Mouse (Mus musculus) embryonic facial prominence, embryonic 10.5 days (tissue): ENCODE results near the gene Rps10. TPM values are rescaled to one million over a fixed set of nuclear protein-coding genes. Genes with fewer than 3 reads are reported as not detected.

Experiments used
- DNase-seq: peaks from one replicate; pipeline ENCODE4 v3.0.0-alpha.2; 2017; ENCODE audit warnings: low spot score
- H3K27ac ChIP-seq: fragments of 300-500 bp; sonication (generic); replicated peaks from 2 replicates; pipeline ENCODE4 v1.5.1; 2016; ENCODE audit warnings: mild to moderate bottlenecking
- H3K27me3 ChIP-seq: fragments of 300-500 bp; sonication (generic); replicated peaks from 2 replicates; pipeline ENCODE4 v1.6.1; 2016; ENCODE audit warnings: low read depth, mild to moderate bottlenecking; ENCODE audit not compliant: poor library complexity, severe bottlenecking
- H3K36me3 ChIP-seq: fragments of 300-500 bp; sonication (generic); replicated peaks from 2 replicates; pipeline ENCODE4 v1.6.1; 2016; ENCODE audit warnings: mild to moderate bottlenecking, moderate library complexity
- H3K4me1 ChIP-seq: fragments of 300-500 bp; sonication (generic); 2 replicates; pipeline ENCODE4 v1.6.1; 2016
- H3K4me3 ChIP-seq: fragments of 300-500 bp; sonication (generic); 2 replicates; pipeline ENCODE4 v1.5.1; 2016; ENCODE audit warnings: mild to moderate bottlenecking, moderate library complexity
- H3K9me3 ChIP-seq: fragments of 300-500 bp; sonication (generic); 2 replicates; pipeline ENCODE4 v1.6.1; 2016; ENCODE audit warnings: mild to moderate bottlenecking
- WGBS: fragments of 180-500 bp; shearing (Covaris S2); methylation state at CpG from one replicate; pipeline ENCODE4 v1.1.7; 2016; 5-methylcytosine and 5-hydroxymethylcytosine counted together
- polyA plus RNA-seq: library from polyadenylated mRNA; unstranded; fragments of >200 nt; fragmentation: Nextera tagmentation; extraction: Ambion mirVana; gene quantifications from 2 replicates; pipeline ENCODE4 v1.2.1, GENCODE M21; 2016

The Rps10 gene
- polyA plus RNA-seq, 1 experiment from 2014 or later = 906 TPM

DNA sequence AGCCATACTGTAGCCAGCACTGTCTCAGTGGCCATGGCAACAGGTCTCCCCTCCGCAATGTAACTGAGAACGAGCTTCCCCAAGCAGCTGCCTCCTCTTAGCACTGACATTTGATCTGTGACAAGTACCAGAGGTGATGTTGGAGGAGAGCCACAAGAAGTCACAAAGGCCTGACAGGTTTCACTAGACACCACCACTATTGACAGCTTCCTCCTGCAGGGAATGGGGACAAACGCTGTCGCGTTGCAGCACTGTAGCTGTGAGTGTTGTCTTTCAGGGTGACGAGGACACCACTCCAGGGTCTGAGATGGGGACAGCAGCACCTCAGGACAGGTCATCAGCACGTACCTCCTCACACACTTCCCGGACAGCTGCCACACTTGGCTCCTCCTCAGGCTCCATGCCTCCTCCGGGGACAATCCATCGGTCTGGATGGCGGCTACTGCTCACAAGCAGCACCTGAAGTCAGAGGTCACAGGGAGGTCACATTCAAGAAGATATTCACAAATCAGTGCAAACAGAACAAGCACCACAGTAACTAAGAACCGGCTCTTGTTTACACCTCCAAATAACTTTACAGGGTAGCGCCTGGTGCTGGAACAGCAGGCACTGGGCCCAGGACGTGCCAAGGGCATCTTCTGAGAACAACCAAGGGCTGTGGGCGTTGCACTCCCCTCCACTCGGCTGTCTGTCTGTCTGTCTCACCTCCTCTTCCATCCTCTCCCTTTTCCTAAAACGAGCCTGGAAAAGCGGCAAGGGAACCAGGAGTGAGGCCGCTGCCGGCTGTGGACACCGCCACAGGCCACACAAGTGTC is 39.9 kb downstream of the Rps10 start:
- H3K4me1 ChIP-seq = peaks cover 35% of the 10 kb centered on the region
- no peak overlapping the region for H3K27ac ChIP-seq
- 82% methylated on average over 21 of the region's 21 CpGs for WGBS
- no peak for DNase-seq
- no peaks in the 10 kb centered on the region for H3K27me3 ChIP-seq
- H3K36me3 ChIP-seq = peaks cover 57% of the 10 kb centered on the region
- no peaks in the 10 kb centered on the region for H3K9me3 ChIP-seq
- no peak overlapping the region for H3K4me3 ChIP-seq

DNA sequence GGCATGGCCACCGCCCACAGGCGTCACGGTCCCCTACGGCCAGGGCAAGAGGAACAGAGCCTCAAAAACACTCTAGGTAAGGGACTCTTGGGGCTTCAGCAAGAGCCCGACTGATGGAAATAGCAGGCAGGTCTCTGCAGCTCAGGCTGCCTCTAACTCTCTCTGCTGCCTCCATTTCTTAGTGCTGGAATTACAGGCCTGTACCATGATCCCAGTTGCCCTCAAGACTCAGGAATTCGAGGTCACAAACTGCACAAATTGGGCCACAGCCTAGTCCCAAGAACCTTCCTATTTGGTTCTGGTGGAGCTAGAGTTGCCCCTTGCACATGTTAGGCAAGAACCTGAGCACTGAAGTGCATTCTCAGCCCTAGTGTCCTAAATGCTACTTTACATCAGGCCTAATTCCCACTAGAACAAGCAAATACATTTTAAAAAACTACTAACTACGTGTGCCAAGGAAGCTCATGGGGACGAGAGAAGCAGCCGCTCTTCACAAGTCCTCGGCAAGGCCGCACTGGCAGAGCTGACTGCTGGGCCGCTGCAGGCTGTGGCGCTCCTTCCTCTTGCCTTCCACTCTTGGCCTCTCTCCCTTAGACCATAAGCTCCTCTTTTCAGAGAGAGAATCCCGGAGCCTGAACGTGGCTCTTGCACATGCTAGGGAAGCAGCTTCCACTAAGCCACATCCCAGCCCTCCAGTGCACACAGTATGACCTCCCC is 40.7 kb downstream of the Rps10 start:
- no peak for DNase-seq
- peaks cover 36% of the 10 kb centered on the region for H3K4me1 ChIP-seq
- H3K27ac ChIP-seq = no peak overlapping the region; the same call in 1 of the 2 replicates
- 90% methylated on average over 15 of the region's 15 CpGs for WGBS
- H3K36me3 ChIP-seq = peaks cover 64% of the 10 kb centered on the region
- no peak overlapping the region for H3K4me3 ChIP-seq
- H3K27me3 ChIP-seq = no peaks in the 10 kb centered on the region
- H3K9me3 ChIP-seq = no peaks in the 10 kb centered on the region

DNA sequence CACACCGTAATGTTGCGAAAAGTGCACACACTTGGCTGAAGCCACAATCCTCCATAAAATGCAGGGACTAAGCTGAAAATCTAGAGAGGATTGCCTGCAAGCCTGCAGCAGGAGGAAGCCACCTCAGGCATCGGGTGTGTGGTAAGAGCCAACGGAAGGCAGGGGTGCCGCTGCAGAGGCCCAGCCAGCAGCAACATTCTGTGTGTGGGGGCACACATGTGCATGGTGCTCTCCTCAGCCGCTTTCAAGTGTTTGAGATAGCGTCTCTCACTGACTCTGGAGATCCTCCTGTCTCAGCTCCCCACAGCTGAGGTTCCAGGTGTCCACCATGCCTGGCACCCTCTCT is 43.9 kb downstream of the Rps10 start:
- H3K4me3 ChIP-seq = no peak overlapping the region
- H3K36me3 ChIP-seq = peaks cover 96% of the 10 kb centered on the region
- no peak for DNase-seq
- no peaks in the 10 kb centered on the region for H3K9me3 ChIP-seq
- H3K4me1 ChIP-seq = peaks cover 46% of the 10 kb centered on the region
- no peak overlapping the region for H3K27ac ChIP-seq
- H3K27me3 ChIP-seq = no peaks in the 10 kb centered on the region
- 98% methylated on average over 7 of the region's 7 CpGs for WGBS

DNA sequence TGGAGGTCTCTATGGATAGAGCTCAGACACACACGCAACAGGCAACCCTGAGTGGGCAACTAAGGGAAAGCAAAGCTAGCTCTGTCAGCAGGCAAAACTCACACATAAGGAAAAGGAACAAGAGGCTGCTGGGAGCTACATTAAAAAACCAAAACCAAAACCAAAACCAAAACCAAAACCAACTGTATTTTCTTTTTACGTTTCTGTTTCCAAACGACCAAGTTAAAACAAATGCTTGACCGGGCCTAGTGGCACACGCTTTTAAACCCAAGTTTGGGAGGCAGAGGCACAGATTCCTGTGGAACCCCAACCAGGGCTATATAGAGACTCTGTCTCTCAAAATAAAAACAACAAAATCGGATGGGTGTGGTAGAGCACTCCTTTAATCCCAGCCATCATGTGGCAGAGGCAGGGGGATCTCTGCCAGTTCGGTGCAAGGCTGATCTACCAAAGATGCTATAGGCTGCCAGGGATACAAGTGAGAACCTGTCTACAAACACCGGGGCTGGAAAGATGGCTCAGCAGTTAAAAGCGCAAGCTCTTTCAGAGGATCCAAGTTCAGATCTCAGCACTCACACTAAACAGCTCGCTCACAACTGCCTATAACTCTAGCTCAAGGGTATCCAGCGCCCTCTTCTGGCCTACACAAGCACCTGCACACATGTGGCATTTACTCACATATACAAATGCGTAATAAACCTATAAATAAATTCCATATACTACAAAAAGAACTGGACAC is 44.5 kb downstream of the Rps10 start:
- no peak for DNase-seq
- H3K36me3 ChIP-seq = peaks cover 96% of the 10 kb centered on the region
- H3K4me1 ChIP-seq = peaks cover 48% of the 10 kb centered on the region
- H3K27ac ChIP-seq = no peak overlapping the region
- H3K27me3 ChIP-seq = no peaks in the 10 kb centered on the region
- no peak overlapping the region for H3K4me3 ChIP-seq
- WGBS = 89% methylated on average over 12 of the region's 12 CpGs
- no peaks in the 10 kb centered on the region for H3K9me3 ChIP-seq

DNA sequence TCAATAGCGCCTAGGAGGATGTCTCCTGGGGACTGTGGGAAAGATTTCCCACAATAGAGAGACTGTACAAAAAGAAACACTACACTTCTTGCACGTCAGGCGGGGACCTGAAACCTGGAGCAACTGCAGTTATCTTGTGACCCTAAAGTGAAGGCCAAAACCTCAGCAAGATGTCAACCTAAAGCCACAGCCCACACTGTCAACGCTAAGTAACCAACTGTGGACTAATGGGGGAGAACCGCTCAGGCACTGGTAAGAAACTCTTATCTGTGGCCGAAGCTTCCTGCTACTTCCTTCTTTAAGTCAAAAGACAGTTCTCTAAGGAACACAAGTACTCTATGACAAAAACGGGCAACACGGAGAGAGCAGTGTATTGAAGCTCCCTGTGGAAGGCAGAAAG is 48.2 kb downstream of the Rps10 start:
- no peaks in the 10 kb centered on the region for H3K27me3 ChIP-seq
- no peak for DNase-seq
- peaks cover 98% of the 10 kb centered on the region for H3K36me3 ChIP-seq
- H3K4me1 ChIP-seq = peaks cover 39% of the 10 kb centered on the region
- H3K9me3 ChIP-seq = no peaks in the 10 kb centered on the region
- 82% methylated on average over 8 of the region's 8 CpGs for WGBS
- no peak overlapping the region for H3K27ac ChIP-seq
- no peak overlapping the region for H3K4me3 ChIP-seq

DNA sequence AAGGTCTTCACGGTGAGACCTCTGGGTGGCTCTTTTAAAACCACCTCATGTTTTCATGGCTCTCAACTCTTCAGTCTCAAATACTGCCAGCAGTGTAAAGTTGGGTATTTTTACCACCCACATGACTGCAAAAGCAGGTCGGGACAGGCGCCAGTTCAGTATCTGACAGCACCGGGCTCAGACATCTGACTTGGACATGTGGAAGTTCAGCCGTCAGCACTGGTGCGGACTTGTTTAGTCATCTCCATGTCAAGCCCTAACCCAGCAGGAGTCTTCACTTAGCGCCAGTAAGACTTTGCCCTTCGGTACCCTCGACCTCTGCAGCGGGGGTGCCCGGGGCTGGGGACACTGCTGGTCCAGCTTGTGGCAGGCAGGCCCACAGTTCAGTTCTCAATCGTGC is 49.2 kb downstream of the Rps10 start:
- Histone ChIP-seq H3K36me3 (peaks cover 98% of the 10 kb centered on the region), H3K27ac (no peak overlapping the region), H3K4me3 (no peak overlapping the region), H3K4me1 (peaks cover 43% of the 10 kb centered on the region), H3K27me3 (no peaks in the 10 kb centered on the region), H3K9me3 (no peaks in the 10 kb centered on the region)
- 79% methylated on average over 12 of the region's 12 CpGs for WGBS
- DNase-seq = no peak

DNA sequence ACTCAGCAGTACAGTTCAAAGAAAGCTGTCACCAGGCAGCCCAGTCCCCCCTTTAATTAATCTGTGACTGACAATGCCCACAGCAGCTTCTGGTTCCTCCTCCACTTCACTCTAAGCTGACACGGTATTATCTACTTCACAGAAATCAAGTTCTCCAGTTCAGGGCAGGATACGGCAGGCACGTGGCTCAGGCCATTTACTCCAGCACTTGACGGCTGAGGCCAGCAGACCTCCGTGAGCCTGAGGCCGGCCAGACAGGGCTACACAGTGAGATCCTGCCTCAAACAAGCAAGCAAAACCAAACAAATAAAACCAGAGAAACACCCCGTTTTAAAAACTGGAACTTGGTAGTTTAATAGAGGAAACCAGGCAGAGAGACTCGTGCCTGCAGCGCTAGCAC is 49.8 kb downstream of the Rps10 start:
- WGBS = 78% methylated on average over 9 of the region's 9 CpGs
- Histone ChIP-seq H3K27ac (no peak overlapping the region), H3K27me3 (no peaks in the 10 kb centered on the region), H3K4me3 (no peak overlapping the region), H3K36me3 (peaks cover 99% of the 10 kb centered on the region), H3K4me1 (peaks cover 38% of the 10 kb centered on the region), H3K9me3 (no peaks in the 10 kb centered on the region)
- DNase-seq = no peak

DNA sequence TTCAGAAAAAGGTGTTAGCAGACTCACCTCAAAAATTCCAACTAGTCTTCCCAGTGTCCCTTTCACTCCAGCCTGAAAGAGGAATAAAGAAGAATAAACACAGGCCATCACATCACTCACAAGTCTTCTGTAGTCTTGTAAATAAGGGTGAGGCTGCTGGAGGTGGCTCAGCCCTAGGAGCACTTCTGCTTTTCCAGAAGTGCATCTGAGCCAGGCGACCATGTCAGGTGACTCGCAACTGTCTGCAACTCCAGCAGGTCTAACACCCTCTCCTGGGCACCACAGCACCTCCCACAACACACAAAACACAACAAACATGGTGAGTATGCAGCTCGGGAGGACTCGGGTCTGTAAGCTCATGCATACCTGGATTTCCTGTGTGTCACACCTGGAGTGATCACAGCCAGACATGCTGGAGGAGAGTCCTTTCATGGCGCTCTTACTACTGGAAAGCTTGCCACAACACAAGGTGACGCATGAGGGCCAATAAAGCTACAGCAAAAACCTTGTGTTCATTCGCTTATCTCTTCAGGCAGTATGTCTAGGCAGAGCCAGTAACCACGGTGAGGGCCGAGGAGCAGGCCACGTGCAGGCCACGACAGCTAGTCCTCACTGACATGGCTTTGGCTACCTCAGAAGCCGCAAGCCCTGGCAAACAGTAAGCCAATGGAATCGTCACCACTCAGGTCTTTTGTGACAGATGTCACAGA is 53.1 kb downstream of the Rps10 start:
- Histone ChIP-seq H3K4me1 (peaks cover 17% of the 10 kb centered on the region; the same call in 1 of the 2 replicates), H3K27ac (no peak overlapping the region), H3K9me3 (no peaks in the 10 kb centered on the region), H3K4me3 (no peak overlapping the region), H3K36me3 (peaks cover 99% of the 10 kb centered on the region), H3K27me3 (no peaks in the 10 kb centered on the region)
- WGBS = 94% methylated on average over 13 of the region's 13 CpGs
- DNase-seq = no peak

Other genes starting within 250 kb of the Rps10 start
- 0.96 and 1.3 TPM in 2 replicates for gene Grm4, start 115.3 kb downstream of the Rps10 start, polyA plus RNA-seq
- gene Hmga1, start 80.2 kb downstream of the Rps10 start, polyA plus RNA-seq = 819 and 896 TPM in 2 replicates
- 12.1 and 15.9 TPM in 2 replicates for gene AI413582, start 70.9 kb downstream of the Rps10 start, polyA plus RNA-seq
- 85.5 and 87.8 TPM in 2 replicates for gene Nudt3, start 13.2 kb downstream of the Rps10 start, polyA plus RNA-seq
- not detected in 2 replicates for gene RPS10-NUDT3, start 1.4 kb downstream of the Rps10 start, polyA plus RNA-seq
- gene Pacsin1, start 18.8 kb upstream of the Rps10 start, polyA plus RNA-seq = 5.2 and 6.9 TPM in 2 replicates
- 0.15 and 0.43 TPM in 2 replicates for gene Spdef, start 92.3 kb upstream of the Rps10 start, polyA plus RNA-seq
- gene D17Wsu92e, start 184.0 kb upstream of the Rps10 start, polyA plus RNA-seq = 15.5 and 15.7 TPM in 2 replicates
- gene Snrpc, start 201.5 kb upstream of the Rps10 start, polyA plus RNA-seq = 412 and 414 TPM in 2 replicates
- gene Uhrf1bp1, start 219.8 kb upstream of the Rps10 start, polyA plus RNA-seq = 9.5 and 10.3 TPM in 2 replicates